Mouse (Mus musculus): ENCODE measurements at regions not wholly inside any gene's neighbourhood (a gene's known extent, or its start where the extent isn't known, plus 50 kb on each side); places are given as distances from the start of the nearest gene placed in this dataset.

- no peak for TF ChIP-seq POLR2A (IDR thresholded peaks at IDR 0.05; ENCODE audit: extremely low read depth, insufficient read depth, low read length)
- no peak for TF ChIP-seq CTCF (IDR thresholded peaks at IDR 0.05; ENCODE audit: low read depth, low read length)
Measured at GRCm38 (mm10) chr2:81105834-81106233, 488.8 kb downstream of the Nup35 start.

Measured in liver, adult 2 months (tissue).